12 mouse cellular contexts compared by ENCODE assay signal in genomic region chr1:87855522-87855921, GRCm38 (mm10). TPM values are rescaled to one million over a fixed set of nuclear protein-coding genes. Genes with fewer than 3 reads are reported as not detected.
DNase-seq lines count a peak whose midpoint lies in the region; ATAC-seq lines count a peak whose summit lies in the region.
"Had no signal": no experiment of that assay in that cellular context is flagged by ENCODE, and none has a peak within 500 bp of the region (broad histone marks: within the 10 kb centered on the region; RNA-seq: fewer than 3 reads in every experiment).

No protein-coding gene starts in this region.

- no peaks in the 10 kb centered on the region for H3K36me3 ChIP-seq in heart, embryonic 10.5 days
- no peaks in the 10 kb centered on the region for H3K36me3 ChIP-seq in limb, embryonic 13.5 days
- no peaks in the 10 kb centered on the region for H3K36me3 ChIP-seq in limb, embryonic 10.5 days
- H3K36me3 ChIP-seq: stomach, embryonic 15.5 days had no signal

- H3K4me2 ChIP-seq in limb, embryonic 13.5 days (replicated peaks): peak overlapping the region; percentile 96; the same call in 1 of the 2 replicates

- no peak for ATAC-seq in limb, embryonic 13.5 days (ENCODE audit: low FRiP score, low read depth)

- no peak overlapping the region for H3K4me3 ChIP-seq in heart, embryonic 10.5 days
- no peak overlapping the region for H3K4me3 ChIP-seq in limb, embryonic 13.5 days
- no peak overlapping the region for H3K4me3 ChIP-seq in limb, embryonic 10.5 days
- peak overlapping the region; percentile 97 for H3K4me3 ChIP-seq in brown adipose tissue, adult 24 weeks (ENCODE audit: insufficient read depth, low read depth, low read length)

- DNase-seq in heart, adult 11 months: peak; percentile 75
- DNase-seq in heart, embryonic 10.5 days (ENCODE audit: low spot score): no peak
- DNase-seq in limb, embryonic 10.5 days (ENCODE audit: low spot score): no peak
- DNase-seq in naive thymus-derived CD4-positive, alpha-beta T cell, adult 2 months (ENCODE audit: low read depth): peak; percentile 13
- DNase-seq in adrenal gland, postnatal 14 days: no peak
- no peak for DNase-seq in left cerebral cortex, adult 9 months (ENCODE audit: low spot score in 2 of 2)
- DNase-seq: gastrocnemius, postnatal 25 days; kidney, adult 11 months; right cerebral cortex, postnatal 25 days had no signal

- peaks cover 37% of the 10 kb centered on the region for H3K4me1 ChIP-seq in heart, embryonic 10.5 days
- peaks cover 25% of the 10 kb centered on the region for H3K4me1 ChIP-seq in limb, embryonic 13.5 days
- peaks cover 26% of the 10 kb centered on the region for H3K4me1 ChIP-seq in limb, embryonic 10.5 days
- peaks cover 42% of the 10 kb centered on the region for H3K4me1 ChIP-seq in brown adipose tissue, adult 24 weeks (ENCODE audit: control insufficient read depth, insufficient read depth, insufficient read length, low read length)

- H3K9ac ChIP-seq in limb, embryonic 13.5 days: no peak overlapping the region
- H3K9ac ChIP-seq: stomach, embryonic 15.5 days had no signal

- H3K27ac ChIP-seq in heart, embryonic 10.5 days: no peak overlapping the region
- no peak overlapping the region for H3K27ac ChIP-seq in limb, embryonic 13.5 days
- H3K27ac ChIP-seq in limb, embryonic 10.5 days: no peak overlapping the region
- peak overlapping the region; percentile 86 for H3K27ac ChIP-seq in brown adipose tissue, adult 24 weeks (replicated peaks; ENCODE audit: low read depth, low read length)
- H3K27ac ChIP-seq: stomach, embryonic 15.5 days had no signal

- H3K27me3 ChIP-seq in heart, embryonic 10.5 days (ENCODE audit: insufficient read depth, poor library complexity, severe bottlenecking): no peaks in the 10 kb centered on the region
- no peaks in the 10 kb centered on the region for H3K27me3 ChIP-seq in limb, embryonic 13.5 days
- H3K27me3 ChIP-seq in limb, embryonic 10.5 days (ENCODE audit: low read depth, poor library complexity, severe bottlenecking): no peaks in the 10 kb centered on the region
- H3K27me3 ChIP-seq: stomach, embryonic 15.5 days had no signal

- 89% methylated on average over 1 of the region's 1 CpGs for WGBS in heart, embryonic 10.5 days
- whole genome bisulfite sequencing in limb, embryonic 13.5 days: 95% methylated on average over 1 of the region's 1 CpGs
- WGBS in limb, embryonic 10.5 days: 89% methylated on average over 1 of the region's 1 CpGs

- no peaks in the 10 kb centered on the region for H3K9me3 ChIP-seq in heart, embryonic 10.5 days
- H3K9me3 ChIP-seq in limb, embryonic 13.5 days: no peaks in the 10 kb centered on the region
- H3K9me3 ChIP-seq in limb, embryonic 10.5 days (replicated peaks): no peaks in the 10 kb centered on the region
- H3K9me3 ChIP-seq: stomach, embryonic 15.5 days had no signal

RNA-seq across cellular contexts. Expression of gene Dgkd, which starts 2.4 kb away (rescaled TPM):
- polyA plus RNA-seq in heart, embryonic 10.5 days (2016; fragmentation: Nextera tagmentation; extraction: Ambion mirVana): 26.6 and 31.6 TPM in 2 replicates
- 30.7 and 36.6 TPM in 2 replicates for polyA plus RNA-seq in limb, embryonic 13.5 days (2015; fragmentation: Nextera tagmentation; extraction: Ambion mirVana)
- polyA plus RNA-seq in limb, embryonic 10.5 days (2016; fragmentation: Nextera tagmentation; extraction: Ambion mirVana): 38.8 and 39.7 TPM in 2 replicates
- 59.1 and 61.6 TPM in 2 replicates for polyA plus RNA-seq in brown adipose tissue, adult 24 weeks (2012; ENCODE audit: insufficient read depth, insufficient read length, missing spikeins)
- 81.6 and 129 TPM in 2 replicates for total RNA-seq in adrenal gland, postnatal 14 days (2021)

RNA-seq across cellular contexts. Expression of gene Sag, which starts 52.0 kb away (rescaled TPM):
- polyA plus RNA-seq in heart, embryonic 10.5 days (2016; fragmentation: Nextera tagmentation; extraction: Ambion mirVana): 1.9 and 2.0 TPM in 2 replicates
- polyA plus RNA-seq in limb, embryonic 13.5 days (2015; fragmentation: Nextera tagmentation; extraction: Ambion mirVana): 3.2 and 3.7 TPM in 2 replicates
- 3.7 and 4.9 TPM in 2 replicates for polyA plus RNA-seq in limb, embryonic 10.5 days (2016; fragmentation: Nextera tagmentation; extraction: Ambion mirVana)
- polyA plus RNA-seq in brown adipose tissue, adult 24 weeks (2012; ENCODE audit: insufficient read depth, insufficient read length, missing spikeins): 0.59 and 1.4 TPM in 2 replicates
- total RNA-seq in adrenal gland, postnatal 14 days (2021): 1.7 and 2.2 TPM in 2 replicates

Comparison
In these comparisons a context has a peak if more than half of its experiments do, and no peak if none do; other contexts are left out.
1. DNase-seq: peak in heart, adult 11 months (single experiment) and naive thymus-derived CD4-positive, alpha-beta T cell, adult 2 months (single experiment); none in heart, embryonic 10.5 days (single experiment), limb, embryonic 10.5 days (single experiment), adrenal gland, postnatal 14 days (single experiment) and left cerebral cortex, adult 9 months (0 of 2).